Mouse (Mus musculus) CH12F3 (cell line): ENCODE measurements at regions not wholly inside any gene's neighbourhood (a gene's known extent, or its start where the extent isn't known, plus 50 kb on each side); places are given as distances from the start of the nearest gene placed in this dataset.
"Not testable (repeated sequence)": the region's sequence is repeated elsewhere in the genome, so short reads cannot be mapped to it uniquely, and the experiment has no call there.

Experiments
- in situ Hi-C: fragments of 300-500 bp; cut with MboI; formaldehyde crosslinking; loops from 2 replicates; pipeline ENCODE4 v1.14.3; 2020; ENCODE audit warnings: low sequenced_read_pairs

- in situ Hi-C loops: loop anchor here (10.0 to 25.0 kb wide), 2 partner anchors 455 to 877 kb away; no protein-coding TSS in a partner anchor
Observed at GRCm38 (mm10) chr10:26139100-26140093, 60.5 kb upstream of the Tmem200a start.

GRCm38 (mm10) chr10:26152586-26152985 is 73.7 kb upstream of the Tmem200a start:
- in situ Hi-C loops: no loop called here

GRCm38 (mm10) chr10:26158786-26159185 is 70.7 kb upstream of the Samd3 start:
- in situ Hi-C loops: no loop called here

- in situ Hi-C loops: not testable (repeated sequence)
Observed at GRCm38 (mm10) chr10:26161139-26161538, 68.4 kb upstream of the Samd3 start.

GRCm38 (mm10) chr10:26164531-26164930 is 65.0 kb upstream of the Samd3 start:
- in situ Hi-C loops: no loop called here

- in situ Hi-C loops: no loop called here
Observed at GRCm38 (mm10) chr10:26177591-26177990, 51.9 kb upstream of the Samd3 start.

GRCm38 (mm10) chr10:26178356-26178755 is 51.2 kb upstream of the Samd3 start:
- in situ Hi-C loops: no loop called here
